Mouse (Mus musculus) forelimb bud, embryonic 11.5 days (tissue): ENCODE measurements around the gene 4930438A08Rik.
A peak's percentile ranks its signal among the peaks of the same experiment; 100 is the strongest.

Experiments used
- DNase-seq: peaks from one replicate; pipeline ENCODE4 v3.0.0-alpha.2; 2012; ENCODE audit warnings: low read depth, low spot score

The 4930438A08Rik gene

DNA sequence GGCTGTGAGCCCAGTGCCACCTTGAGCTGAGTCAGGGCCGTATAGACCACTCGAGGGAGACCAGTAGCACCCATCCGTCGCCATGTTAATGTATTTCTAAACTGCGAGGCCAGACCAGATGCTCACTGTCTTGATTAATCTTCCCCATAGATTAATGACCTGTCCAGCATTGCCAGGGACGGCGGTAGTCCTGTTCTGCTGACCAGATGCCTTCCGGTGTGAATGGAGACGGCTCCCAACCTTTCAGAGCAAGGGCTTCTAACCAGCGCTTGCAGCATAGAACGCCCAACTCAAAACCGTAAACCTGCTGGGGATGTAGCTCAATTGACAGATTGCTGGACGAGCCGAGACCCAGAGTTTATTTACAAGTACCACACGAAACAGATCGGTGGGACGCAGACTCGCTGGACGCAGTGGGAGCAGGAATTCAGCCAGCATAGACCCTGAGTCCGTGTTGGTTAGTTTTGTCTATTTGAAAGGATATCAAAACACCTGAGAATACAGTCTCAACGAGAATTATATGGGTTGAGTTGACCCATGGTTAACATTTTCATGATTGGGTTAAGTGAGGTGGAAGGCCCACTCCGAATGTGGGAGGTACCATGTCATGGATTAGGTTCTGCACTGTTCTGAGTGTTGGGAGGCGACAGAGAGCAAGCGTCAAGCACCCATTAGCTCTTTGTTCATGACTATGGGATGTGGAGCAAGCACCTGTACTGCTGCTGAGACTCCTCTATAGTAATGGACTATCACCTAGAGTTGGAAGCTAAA lies 49.2 kb downstream of the 4930438A08Rik start:
- DNase-seq: no peak

DNA sequence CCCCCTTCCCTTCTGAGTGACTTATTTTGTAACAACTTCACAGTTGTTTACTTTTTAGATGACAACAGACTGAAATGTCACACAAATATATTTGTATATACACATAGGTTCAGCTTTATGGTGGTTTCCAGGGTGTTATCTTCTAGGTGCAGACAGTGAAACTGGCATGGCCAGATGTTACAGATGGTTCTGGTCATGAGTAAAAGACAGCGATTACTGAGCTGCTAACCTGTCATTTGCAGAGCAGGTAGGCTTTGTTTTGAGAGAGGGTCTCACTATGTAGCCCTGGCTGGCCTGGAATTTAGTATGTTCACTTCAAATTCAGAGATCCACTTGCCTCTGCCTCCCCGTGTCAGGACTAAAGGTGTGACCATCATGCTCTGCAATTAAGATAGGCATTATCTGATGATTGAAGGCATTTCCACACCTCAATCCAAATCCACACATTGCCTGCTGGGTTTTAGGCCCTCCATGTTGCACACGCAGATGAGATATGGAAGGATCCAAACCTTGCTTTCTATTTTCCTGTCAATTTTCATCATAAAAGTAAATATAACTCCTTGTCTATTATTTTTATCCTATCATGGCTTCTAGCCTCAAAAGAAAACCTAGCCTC lies 50.1 kb downstream of the 4930438A08Rik start:
- DNase-seq: no peak

DNA sequence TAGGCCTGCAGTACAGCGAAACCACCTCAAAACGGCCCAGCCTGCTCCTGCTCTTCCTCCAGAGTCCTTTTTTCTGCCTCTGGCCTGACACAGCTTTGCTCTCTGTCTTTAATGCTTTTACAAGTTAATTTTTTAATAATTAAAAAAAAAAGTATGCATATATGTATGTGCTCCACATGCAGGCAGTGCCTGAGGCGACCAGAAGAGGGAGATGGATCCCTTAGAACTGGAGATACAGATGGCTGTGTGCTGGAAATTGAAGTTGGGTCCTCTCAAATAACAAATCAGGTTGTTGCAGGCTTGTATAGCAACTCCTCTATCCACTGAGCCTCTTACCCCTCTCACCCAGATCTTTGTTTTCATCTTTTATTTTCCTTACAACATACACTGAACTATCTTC lies 52.2 kb downstream of the 4930438A08Rik start:
- no peak for DNase-seq

DNA sequence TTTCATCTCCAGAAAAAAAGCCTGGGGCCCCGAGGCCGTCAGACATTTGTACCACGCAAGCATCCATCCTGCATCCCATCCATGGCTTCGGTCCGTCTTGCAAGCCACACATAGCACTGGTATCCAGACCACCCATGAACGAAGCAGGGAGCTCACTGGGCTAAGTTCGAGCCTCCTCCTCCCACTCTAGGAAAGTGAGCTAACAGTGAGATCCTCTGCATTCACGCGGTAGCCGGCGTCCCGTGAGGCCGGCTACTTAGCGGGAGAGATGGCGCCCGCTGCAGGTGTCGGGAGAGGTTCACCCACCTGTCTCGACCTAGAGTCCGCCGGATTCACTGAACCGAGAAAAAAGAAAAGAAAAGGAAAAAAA lies 55.3 kb downstream of the 4930438A08Rik start:
- DNase-seq: no peak

DNA sequence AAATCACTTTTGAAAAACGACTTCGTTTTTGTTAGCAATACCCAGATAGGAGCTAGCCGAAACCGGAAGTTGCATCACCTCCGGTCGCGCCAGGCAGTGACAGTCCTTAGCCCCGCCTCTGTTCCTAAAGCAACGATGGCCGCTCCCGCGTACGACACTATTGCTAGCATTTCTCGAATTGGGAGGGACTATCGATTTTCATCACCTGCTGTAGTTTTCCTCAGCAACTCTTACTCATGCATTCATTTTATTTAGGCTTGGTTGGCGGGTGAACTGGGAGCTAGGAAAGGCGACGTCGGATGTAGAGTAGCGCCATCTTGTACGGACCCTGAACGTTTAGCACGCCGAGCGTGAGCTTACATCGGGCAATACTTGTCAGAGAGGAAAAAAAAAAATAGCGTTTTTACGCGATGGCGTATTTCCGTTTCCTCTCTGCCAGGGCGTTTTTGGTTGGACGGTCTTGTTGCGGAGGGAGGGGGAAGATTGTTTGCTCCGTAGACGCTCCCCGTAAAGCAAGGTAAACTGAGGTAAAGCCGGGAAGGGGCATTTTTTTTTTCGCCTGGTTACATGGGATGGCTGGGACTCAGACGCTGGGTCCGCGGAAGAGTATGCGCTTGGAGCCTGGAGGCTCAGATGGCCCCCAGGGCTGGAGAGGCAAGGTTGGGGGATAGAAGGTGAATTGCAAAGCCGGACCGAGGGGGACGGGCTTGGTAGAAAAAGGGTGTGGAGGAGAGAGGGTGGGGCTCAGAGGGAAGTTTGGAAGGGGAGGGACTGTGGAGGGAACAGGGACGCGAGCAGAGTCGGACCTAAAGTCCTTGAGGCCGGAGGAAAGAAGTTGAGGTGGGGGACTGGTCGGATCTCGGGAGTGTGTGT lies 55.9 kb downstream of the 4930438A08Rik start, which contains the start of the genes Zfp672 and Sh3bp5l:
Gene Zfp672 (minus strand): TSS at position 64 of the 873 bp plus-strand sequence.
Gene Sh3bp5l (plus strand): TSS at position 449 of the 873 bp plus-strand sequence.
- DNase-seq: peak; percentile 95

DNA sequence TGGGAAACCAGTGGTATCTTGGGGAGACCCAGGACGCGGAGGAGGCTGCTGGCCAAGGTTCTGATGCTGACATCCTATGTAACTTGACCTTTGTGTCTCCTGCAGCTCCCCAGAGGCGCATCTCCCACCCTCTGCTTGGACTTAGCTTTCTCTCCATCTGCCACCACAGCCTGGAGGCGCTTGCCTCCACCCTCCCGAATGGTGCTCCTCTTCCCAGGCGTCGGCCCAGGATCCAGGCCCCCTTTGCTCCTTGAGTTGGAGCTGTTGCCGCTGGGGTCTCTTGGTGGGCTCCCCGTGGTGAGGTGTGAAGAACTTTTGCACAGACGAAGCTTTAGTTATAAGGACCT lies 56.5 kb downstream of the 4930438A08Rik start:
- no peak for DNase-seq

DNA sequence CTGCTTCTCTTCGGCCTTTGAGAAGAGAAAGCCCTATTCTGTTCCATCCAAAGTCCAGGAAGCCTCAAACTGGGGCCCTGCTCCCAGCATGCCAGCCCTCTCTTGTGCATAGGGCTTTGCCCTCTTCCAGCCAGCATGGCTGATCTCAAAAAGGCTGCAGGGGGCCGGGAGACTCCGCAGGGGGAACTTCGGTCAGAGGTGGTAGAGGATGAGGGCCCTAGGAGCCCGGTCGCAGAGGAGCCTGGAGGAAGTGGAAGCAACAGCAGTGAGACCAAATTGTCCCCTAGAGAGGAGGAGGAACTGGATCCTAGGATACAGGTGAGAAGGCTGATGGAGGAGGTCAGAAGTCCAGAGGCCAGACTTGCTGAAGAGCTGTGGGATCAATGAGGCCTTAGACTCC lies 56.9 kb downstream of the 4930438A08Rik start:
- DNase-seq: no peak

DNA sequence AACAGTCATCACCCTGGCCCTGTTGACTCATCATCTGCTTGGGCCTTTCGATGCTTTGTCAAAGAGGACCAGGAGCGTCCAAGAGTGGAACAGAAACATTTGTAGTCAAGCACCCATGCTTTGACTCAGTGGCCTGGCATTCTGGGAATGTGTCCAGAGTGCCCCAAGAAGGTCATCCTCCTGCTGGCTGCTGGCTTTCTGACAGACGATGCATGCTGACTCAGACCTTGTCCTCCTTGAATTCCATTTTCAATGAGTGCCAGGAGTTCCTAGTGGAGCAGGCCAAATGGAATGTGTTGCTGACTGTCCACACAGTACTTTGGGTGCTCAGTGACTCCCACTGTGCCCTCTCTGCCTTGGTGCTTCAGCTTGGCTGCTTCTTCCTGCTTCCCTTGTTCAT lies 60.1 kb downstream of the 4930438A08Rik start:
- DNase-seq: no peak
